Mouse (Mus musculus): ENCODE results near the gene Med16.

DNA sequence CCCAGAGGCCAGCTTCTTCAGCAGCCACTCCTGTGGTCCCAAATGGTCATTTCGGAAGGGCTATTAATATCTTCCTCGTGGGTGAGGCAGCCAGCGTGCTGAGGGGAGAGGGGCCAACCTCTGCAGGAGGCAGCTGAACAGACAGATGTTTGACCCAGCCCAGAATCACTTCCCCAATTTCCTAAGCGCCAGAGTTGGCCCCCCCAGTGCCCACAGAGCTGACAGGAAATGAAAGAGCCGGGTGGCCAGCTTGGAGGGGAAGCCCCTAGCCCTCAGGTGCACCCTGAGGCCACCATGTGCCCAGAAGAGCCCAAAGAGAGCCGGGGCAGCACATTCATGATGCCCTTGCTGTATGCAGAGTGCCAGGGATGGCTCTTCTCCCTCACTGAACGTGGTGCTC lies 32.0 kb upstream of the Med16 start:
- TF ChIP-seq POLR2A (IDR thresholded peaks at IDR 0.05; ENCODE audit: low read depth, low read length) (no peak), CTCF (IDR thresholded peaks at IDR 0.05; ENCODE audit: extremely low read depth, insufficient read length, insufficient replicate concordance, low read depth, low read length) (no peak)

Measured in small intestine, adult 2 months (tissue).